Mouse (Mus musculus) c-Kit-positive CD71-positive TER-119-negative erythroid progenitor cells, embryonic 14.5 days (primary cell): ENCODE results near the gene Umad1.

Experiments
- DNase-seq: peaks from one replicate; pipeline ENCODE4 v3.0.0-alpha.2; 2013; ENCODE audit warnings: low read depth

The Umad1 gene

DNA sequence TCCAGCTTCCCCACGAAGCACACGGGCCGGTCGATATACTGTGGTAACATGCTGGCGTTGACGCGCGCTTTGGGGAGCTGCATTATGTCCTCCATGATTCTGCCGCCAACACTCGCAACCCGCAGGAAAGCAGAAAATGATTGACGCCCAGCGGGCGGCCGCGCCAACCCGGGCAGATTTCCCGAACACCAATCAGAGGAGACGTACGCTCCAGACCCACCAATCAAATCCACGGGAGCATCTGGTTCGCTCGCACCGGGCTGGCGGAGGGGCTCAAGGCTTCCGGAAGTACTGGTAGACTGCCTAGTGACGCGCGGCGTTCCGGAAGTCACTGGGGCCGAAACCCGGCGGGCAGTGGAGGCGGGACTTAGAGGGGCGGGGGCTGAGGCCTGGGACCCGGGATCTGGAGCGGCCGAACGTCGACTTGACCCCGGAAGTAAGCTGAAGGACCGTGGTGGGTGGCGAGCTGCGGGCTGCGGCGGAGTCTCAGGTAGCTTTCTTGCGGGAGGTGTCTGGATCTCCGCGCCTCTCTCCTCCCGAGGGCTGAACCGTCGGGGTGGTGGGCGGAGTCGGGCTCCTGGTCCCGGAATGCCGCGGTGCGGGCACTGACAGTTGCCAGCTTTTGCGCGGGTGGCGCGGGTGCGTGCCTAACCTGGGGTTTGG is at the start of gene Umad1, which contains the start of the genes Rpa3 and Gm45062:
TSS of gene Umad1 (plus strand) at position 285 of the 663 bp plus-strand sequence.
TSS of gene Rpa3 (minus strand) at position 170 of the 663 bp plus-strand sequence.
TSS of gene Gm45062 (plus strand) at position 447 of the 663 bp plus-strand sequence.
- DNase-seq: peak; percentile 98

GRCm38 (mm10) chr6:8209866-8210186 is 49.3 kb upstream of the Umad1 start:
- no peak for DNase-seq

GRCm38 (mm10) chr6:8210661-8211060 is 48.4 kb upstream of the Umad1 start:
- DNase-seq: peak; percentile 19

DNA sequence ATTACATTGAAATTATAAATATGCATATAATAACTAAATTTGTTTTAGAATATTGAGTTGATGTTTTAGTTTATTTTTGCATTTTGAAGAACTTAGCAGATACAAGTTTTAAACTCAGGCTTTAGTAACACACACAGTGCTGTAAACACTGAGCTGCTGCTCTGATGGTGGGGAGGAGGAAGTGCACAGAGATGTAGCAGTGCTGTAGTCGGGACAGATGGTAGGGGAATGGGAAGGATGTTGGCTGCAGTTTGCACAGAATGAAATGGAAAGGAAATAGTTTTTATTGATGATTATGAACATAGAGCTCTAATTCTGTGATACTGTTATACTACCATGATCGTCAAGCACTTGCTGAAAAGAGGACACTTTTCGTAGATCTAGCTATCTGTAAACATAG is 32.1 kb upstream of the Umad1 start:
- no peak for DNase-seq

DNA sequence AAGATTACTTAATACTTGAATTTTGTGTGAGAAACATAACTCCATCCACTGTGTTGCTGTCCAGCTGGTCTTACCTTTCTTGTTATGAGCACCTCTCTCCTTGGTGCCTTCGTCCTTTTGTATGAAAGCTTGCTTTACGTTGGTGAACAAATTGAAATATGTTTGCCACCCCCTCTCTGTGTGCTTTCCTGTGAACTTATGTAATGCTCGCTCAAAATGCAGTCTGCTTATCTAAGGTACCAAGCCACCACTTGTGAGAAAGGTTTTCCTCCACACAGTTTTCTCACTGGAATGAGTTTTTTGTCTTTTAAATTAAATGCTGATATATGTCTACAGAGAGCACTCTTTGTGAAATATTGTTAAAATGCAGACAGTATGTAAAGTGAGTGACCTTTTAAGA is 30.5 kb upstream of the Umad1 start:
- DNase-seq: no peak

- peak; percentile 20 for DNase-seq
Observed at GRCm38 (mm10) chr6:8258316-8258715, 772 bp upstream of the Umad1 start.

GRCm38 (mm10) chr6:8259667-8260044 is 568 bp downstream of the Umad1 start:
- no peak for DNase-seq

DNA sequence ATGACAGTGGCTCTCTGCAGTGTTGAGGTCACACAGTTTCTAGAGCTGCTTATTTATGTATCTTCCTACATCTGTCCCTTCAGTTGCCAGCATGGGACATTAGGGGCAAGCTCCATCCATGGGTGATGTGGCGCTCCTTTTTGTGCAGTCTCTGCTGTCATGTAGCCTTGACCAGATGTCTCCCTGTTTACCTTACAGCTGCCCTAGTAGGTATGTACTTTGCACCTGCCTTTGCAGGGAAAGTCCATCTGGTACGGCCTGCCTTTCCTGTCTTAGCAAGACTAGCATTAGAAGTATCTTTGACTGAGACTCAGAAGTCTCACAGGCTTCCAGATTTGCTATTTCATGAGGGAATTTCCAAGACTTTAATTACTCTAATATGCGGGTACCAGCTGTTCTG is 12.0 kb downstream of the Umad1 start:
- no peak for DNase-seq

DNA sequence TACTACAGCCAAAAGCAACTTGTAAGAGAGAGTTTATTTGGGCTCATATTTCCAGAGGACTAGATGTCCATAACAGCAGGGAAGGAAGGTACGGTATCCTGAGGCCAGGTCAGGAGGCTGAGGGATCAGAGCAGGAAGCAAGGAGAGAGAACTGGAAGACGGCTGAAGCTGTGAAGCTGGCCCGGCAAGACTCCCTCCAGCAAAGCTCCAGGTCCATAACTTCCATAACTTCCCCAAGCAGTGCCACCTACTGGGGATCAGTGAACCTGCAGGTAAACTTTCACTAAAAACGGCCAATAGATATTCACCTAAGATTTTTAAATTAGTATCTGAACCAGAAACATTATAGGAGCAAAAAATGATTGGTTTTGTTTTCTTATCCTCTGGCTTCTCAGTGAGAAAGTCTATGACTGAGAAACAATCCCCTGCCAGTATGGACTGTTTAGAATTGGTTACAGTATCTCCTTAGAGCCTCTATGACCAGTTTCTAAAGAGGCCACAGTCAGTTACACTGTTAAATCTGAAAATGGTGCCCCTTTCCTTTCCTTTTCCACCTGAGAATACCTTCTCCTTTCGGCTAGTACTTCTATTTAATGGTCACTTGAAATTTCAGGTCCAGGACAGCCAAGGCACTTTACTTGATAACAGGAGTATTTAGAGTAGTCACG is 15.4 kb downstream of the Umad1 start:
- peak; percentile 49 for DNase-seq

DNA sequence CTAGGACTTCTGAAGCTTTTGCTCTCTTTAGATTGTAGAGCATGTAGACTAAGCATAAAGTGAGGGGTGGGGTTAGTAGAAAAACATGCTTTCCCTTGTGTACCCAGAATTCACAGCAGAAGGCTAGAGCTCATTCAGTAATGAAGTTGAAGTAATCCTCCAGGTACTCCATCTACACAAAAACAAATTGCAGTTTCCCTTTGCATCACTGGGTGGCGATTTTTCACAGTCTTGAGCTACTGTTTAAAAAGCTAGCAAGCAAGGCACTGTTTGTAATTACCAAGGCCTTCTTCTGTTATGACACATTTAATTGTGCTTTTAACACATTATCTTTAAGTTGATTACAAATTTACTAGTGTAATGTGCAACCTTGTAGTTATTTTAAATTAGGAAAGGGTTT is 16.0 kb downstream of the Umad1 start:
- peak; percentile 71 for DNase-seq

- DNase-seq: no peak
Observed at GRCm38 (mm10) chr6:8276431-8276830, 17.3 kb downstream of the Umad1 start.

DNA sequence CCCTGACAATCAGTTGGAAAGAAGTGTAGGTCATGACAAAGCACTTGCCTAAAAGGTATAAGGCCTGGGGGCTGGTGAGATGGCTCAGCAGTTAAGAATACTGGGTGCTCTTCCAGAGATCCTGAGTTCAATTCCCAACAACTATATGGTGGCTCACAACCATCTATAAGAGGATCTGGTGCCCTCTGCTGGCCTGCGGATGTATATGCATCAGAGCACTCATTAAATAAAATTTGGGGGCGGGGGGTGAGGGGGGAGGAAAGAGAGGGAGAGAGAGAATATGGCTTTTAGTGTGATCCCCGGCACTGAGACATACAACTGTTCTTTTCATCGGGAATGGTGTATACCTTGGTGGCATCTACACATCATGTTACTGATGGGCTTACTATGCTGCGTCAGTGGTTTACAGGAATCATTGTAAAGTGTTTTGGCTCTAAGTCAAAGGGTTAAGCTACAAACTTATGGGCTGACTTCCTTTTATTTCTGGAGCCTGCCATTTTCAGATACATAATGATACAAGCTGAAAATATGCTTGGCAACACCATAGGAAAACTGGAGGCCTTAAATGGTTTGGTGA is 19.4 kb downstream of the Umad1 start:
- peak; percentile 33 for DNase-seq

DNA sequence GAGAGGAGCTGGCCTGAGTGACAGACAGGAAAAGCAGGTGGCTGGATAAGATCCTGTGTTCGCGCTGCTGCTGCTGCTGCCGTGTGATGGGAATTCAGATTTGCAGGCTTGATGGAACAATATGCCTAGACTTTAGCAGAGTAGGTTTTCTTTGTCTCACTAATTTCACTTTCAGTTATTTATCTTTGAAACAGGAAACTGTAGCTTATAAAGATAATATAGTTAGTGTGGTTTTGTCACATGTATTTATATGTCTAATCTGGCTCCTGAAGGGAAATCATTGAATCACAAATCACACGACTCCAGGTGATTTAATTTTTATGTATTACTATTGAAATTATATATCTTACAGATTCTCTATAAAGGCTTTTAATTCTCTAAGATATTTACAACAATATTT is 24.2 kb downstream of the Umad1 start:
- no peak for DNase-seq

- DNase-seq: no peak
Observed at GRCm38 (mm10) chr6:8285401-8285960, 26.4 kb downstream of the Umad1 start.

DNA sequence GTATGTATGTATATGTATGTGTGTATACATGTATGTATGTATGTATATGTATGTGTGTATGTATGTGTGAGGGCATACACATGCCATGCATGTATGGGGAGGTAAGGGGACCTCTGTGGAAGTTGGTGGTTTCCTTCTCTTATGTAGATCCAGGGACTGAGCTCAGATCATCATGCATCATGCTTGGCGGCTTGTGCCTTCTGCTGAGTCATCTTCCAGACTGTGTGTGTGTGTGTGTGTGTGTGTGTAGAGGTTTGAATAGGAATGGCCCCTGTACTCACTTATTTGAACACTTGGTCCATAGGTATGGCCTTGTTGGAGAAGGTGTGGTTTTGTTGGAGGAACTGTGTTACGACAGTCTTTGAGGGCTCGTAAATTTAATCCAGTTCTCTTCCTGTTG is 27.1 kb downstream of the Umad1 start:
- DNase-seq: no peak

GRCm38 (mm10) chr6:8288755-8289580 is 29.9 kb downstream of the Umad1 start:
- DNase-seq: no peak

GRCm38 (mm10) chr6:8294048-8294784 is 35.1 kb downstream of the Umad1 start:
- DNase-seq: no peak

- no peak for DNase-seq
Observed at GRCm38 (mm10) chr6:8299066-8299863, 40.2 kb downstream of the Umad1 start.

DNA sequence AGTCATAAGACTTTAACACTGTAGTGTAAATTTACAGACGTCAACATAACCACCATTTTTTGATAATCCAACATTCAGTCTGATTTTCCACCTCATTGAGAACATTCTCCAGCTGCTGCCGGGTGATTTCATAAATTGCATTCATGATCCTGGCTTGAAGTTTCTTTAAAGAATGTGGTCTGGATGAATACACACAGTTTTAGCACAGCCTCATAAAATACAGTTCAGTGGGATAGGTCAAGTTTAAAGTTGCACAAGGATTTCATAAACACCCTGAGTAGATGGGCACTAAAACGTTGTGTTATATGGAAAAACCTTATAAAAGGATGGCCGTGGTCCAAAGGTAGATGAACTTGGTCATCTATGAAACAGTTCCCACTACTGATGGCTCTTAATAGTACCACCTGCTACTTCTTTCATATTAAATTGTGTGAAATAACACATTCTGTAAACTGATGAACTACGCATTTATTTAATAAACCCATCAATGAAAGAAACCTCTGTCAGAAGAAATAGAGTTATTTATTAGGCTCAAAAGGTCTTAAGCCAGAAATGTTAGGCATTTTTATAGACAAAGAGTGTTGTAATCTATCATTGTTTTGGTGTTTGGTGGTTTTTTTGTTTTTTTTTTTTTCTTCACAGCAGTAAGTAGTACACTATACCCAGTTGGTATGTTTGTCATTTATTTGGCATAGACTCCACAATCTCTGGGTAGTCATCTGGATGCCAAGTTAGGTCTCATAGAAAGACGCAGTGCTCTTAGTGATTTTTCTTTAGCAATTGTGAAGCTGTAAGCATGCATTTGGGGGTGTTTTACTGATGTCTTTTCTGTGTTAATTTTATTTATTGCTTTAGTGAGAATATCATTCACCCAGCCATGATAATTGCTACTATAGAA is 49.0 kb downstream of the Umad1 start:
- no peak for DNase-seq

- DNase-seq: no peak
Observed at GRCm38 (mm10) chr6:8312554-8312953, 53.5 kb downstream of the Umad1 start.
